Mouse (Mus musculus): ENCODE results near the gene Asb11. TPM values are rescaled to one million over a fixed set of nuclear protein-coding genes. Genes with fewer than 3 reads are reported as not detected.

Asb11 gene
- total RNA-seq, 1 experiment from 2014 or later = not detected

DNA sequence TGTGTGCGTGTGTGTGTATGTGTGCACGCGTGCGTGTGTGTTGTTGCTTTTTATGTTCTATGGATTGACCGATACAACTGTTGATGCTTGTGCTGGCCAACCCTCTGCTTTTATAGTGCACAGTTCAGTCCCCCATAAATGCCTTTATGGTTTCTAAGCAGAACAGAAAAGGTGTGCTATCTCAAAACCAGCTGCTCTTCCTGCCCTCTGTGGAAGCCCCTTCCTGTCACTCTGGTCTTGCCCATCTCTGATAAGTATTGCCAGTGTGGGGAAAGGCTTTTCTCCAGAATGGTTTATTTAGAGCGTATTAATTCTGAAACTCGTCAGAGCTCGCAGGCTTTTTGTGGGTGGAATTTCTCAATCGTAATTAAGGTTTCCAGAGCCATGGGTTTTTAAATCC, 4.1 kb upstream of the Asb11 start:
- no peak for ATAC-seq (replicated peaks in 1 of 2; ENCODE audit: insufficient read depth in 1 of 2, low FRiP score in 2 of 2, low TSS enrichment in 1 of 2, low read depth in 1 of 2, poor library complexity in 2 of 2, severe bottlenecking in 2 of 2)

DNA sequence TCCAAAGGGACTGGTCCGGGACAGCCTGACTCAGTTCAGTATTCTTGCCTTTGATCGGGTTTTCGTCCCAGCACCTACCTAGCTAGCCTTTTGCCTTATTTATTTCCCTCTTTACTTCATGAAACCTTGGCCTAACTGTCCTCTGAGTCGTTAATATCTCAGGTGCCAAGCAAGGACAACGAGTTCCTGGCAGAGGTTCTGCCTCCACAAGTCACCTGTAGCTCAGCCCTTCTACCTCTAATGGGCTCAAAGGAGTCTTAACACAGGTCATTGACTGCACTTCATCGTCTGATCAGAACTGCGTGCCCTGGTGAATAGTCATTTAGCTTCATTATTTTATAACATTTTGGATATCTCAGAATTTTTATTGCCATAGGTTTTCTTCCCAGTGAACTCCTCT, 2.7 kb downstream of the Asb11 start:
- no peak for ATAC-seq (replicated peaks in 1 of 2; ENCODE audit: insufficient read depth in 1 of 2, low FRiP score in 2 of 2, low TSS enrichment in 1 of 2, low read depth in 1 of 2, poor library complexity in 2 of 2, severe bottlenecking in 2 of 2)

DNA sequence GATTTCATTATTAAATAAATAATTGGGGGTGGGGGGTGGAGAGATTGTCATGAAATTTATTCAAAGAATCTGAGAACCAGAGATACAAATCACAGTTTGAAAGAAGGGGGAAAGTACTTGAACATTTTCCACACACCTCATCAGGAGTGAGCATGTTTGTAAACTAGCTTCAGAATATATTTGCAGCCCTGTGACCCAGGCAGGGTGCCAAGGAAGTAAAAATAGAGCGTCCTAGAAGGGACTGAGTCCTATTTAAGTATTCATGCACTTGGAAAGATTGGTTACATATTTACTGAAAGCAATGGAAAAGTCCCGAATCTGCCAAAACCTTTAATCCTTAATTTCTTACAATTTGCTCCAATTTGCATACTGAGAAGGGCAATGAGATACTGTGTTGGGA, 3.3 kb downstream of the Asb11 start:
- ATAC-seq (replicated peaks in 1 of 2; ENCODE audit: insufficient read depth in 1 of 2, low FRiP score in 2 of 2, low TSS enrichment in 1 of 2, low read depth in 1 of 2, poor library complexity in 2 of 2, severe bottlenecking in 2 of 2) = no peak

GRCm38 (mm10) chrX:164440703-164441102, 3.9 kb downstream of the Asb11 start:
- no peak for ATAC-seq (replicated peaks in 1 of 2; ENCODE audit: insufficient read depth in 1 of 2, low FRiP score in 2 of 2, low TSS enrichment in 1 of 2, low read depth in 1 of 2, poor library complexity in 2 of 2, severe bottlenecking in 2 of 2)

- no peak for ATAC-seq (replicated peaks in 1 of 2; ENCODE audit: insufficient read depth in 1 of 2, low FRiP score in 2 of 2, low TSS enrichment in 1 of 2, low read depth in 1 of 2, poor library complexity in 2 of 2, severe bottlenecking in 2 of 2)
Measured at GRCm38 (mm10) chrX:164441306-164441705, 4.5 kb downstream of the Asb11 start.

GRCm38 (mm10) chrX:164445601-164446000, 8.8 kb downstream of the Asb11 start:
- no peak for ATAC-seq (replicated peaks in 1 of 2; ENCODE audit: insufficient read depth in 1 of 2, low FRiP score in 2 of 2, low TSS enrichment in 1 of 2, low read depth in 1 of 2, poor library complexity in 2 of 2, severe bottlenecking in 2 of 2)

- ATAC-seq (replicated peaks in 1 of 2; ENCODE audit: insufficient read depth in 1 of 2, low FRiP score in 2 of 2, low TSS enrichment in 1 of 2, low read depth in 1 of 2, poor library complexity in 2 of 2, severe bottlenecking in 2 of 2) = no peak
Measured at GRCm38 (mm10) chrX:164446106-164446551, 9.3 kb downstream of the Asb11 start.

DNA sequence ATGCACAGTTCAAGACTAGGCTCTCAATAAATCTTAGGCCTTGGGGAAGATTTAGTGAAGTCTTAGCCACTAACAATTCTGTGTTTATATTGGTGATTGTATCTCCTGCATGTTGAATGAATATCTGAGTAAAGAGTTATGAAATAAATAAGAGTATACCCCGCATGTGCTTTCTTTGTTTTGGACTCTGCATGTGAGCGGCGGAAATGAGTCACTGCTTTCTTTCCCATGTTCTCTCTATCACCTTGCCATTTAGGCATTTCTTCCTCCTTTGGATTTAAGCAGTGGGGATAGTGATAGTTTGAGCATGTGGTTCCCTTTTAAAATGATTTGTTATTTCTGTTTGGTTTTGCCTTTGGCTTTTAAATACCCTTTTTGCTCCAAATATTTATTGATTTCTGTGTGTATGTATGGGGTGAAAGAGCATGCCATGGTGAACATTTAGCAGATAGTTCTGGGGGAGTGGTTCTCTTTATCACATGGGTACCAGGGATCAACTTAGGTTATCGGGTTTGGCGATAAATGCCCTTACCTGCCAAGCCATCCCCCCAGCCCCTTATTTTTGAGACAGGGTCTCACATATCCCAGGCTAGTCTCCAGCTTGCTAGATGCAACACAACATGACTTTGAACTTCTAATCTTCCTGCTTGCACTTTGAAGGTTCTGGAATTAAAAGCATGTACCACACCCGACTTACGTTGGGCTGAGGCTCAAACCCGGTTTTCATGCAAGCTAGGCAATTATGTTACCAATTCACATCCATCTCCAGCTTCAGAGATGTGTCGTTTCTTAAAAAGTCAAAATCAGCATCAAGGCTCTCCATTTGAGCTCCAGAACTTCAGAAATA, 10.3 kb downstream of the Asb11 start:
- ATAC-seq (replicated peaks in 1 of 2; ENCODE audit: insufficient read depth in 1 of 2, low FRiP score in 2 of 2, low TSS enrichment in 1 of 2, low read depth in 1 of 2, poor library complexity in 2 of 2, severe bottlenecking in 2 of 2) = no peak

- ATAC-seq (replicated peaks in 1 of 2; ENCODE audit: insufficient read depth in 1 of 2, low FRiP score in 2 of 2, low TSS enrichment in 1 of 2, low read depth in 1 of 2, poor library complexity in 2 of 2, severe bottlenecking in 2 of 2) = no peak
Measured at GRCm38 (mm10) chrX:164447682-164448071, 10.9 kb downstream of the Asb11 start.

GRCm38 (mm10) chrX:164449201-164449600, 12.4 kb downstream of the Asb11 start:
- no peak; a peak in 1 of 4 replicates for ATAC-seq (replicated peaks in 1 of 2; ENCODE audit: insufficient read depth in 1 of 2, low FRiP score in 2 of 2, low TSS enrichment in 1 of 2, low read depth in 1 of 2, poor library complexity in 2 of 2, severe bottlenecking in 2 of 2)

DNA sequence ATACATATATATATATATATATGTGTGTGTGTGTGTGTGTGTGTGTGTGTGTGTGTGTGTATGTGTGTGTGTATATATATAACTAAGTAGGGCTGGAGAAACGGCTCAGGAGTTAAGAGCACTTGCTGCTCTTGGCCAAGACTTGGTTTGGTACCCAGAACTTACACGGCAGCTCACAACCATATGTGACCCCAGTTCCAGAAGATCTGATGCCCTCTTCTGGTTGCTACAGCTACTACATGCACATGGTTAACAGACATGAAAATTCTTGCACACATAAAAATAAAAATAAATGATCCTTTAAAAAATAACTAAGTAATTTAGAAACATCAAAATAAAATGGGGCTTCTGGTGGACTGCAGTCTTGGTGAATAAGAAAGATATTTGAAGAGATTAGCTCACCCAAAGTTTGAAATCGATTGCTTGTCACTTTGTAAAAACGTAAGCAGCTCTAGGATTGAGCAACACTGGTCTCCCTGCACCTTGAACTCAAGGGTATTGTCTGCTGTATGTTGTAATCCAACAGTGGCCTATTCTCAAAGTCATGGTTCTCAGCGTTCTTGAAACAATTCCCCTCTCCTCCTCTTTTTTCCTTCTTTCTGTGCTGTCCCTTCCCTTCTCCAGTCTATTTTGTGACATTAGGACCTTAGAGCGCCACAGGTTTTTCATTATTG, 22.5 kb downstream of the Asb11 start:
- no peak for ATAC-seq (replicated peaks in 1 of 2; ENCODE audit: insufficient read depth in 1 of 2, low FRiP score in 2 of 2, low TSS enrichment in 1 of 2, low read depth in 1 of 2, poor library complexity in 2 of 2, severe bottlenecking in 2 of 2)

DNA sequence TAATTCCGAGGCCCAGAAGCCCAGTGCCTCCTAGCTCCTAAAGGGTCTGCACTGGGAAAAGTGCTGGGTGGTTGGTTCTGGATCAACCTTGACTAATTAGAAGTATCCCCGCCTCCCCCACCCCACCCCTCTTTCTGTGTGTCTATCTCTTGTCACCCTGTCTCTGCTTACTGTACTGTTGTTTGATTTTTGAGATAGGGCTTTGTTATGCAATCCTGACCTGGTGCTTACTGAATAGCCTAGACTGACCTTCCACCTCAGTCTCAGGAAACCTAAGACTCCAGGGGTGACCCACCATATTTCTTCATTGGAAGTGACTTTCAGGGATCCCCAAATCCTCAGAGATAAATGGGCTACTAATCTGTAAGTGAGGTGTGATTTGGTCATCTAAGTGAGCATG, 65.5 kb downstream of the Asb11 start:
- ATAC-seq (replicated peaks in 1 of 2; ENCODE audit: insufficient read depth in 1 of 2, low FRiP score in 2 of 2, low TSS enrichment in 1 of 2, low read depth in 1 of 2, poor library complexity in 2 of 2, severe bottlenecking in 2 of 2) = no peak

GRCm38 (mm10) chrX:164505709-164506498, 69.1 kb downstream of the Asb11 start, which contains the start of gene Asb9:
Asb9 (plus strand) TSS chrX:164506327.
- ATAC-seq (replicated peaks in 1 of 2; ENCODE audit: insufficient read depth in 1 of 2, low FRiP score in 2 of 2, low TSS enrichment in 1 of 2, low read depth in 1 of 2, poor library complexity in 2 of 2, severe bottlenecking in 2 of 2) = no peak

DNA sequence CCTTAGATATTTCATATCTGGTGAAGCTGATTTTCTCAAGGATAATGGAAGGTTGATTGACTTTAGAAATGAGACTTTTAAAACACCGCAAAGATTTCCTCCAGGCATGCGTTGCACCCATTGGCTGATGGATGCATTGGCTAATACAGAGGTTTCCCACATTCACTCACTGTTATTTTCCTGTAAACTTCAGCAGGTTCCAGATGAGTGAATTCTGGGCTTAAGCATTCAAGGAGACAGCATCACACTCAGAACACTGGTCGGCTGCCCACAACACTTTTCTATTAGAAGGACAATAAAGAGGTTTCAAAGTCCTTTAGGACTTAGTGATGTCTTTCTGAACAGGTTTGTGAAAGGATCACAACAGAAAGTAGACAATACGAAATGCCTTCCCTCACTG, 70.3 kb downstream of the Asb11 start:
- ATAC-seq (replicated peaks in 1 of 2; ENCODE audit: insufficient read depth in 1 of 2, low FRiP score in 2 of 2, low TSS enrichment in 1 of 2, low read depth in 1 of 2, poor library complexity in 2 of 2, severe bottlenecking in 2 of 2) = no peak

GRCm38 (mm10) chrX:164508728-164509127, 71.9 kb downstream of the Asb11 start:
- no peak for ATAC-seq (replicated peaks in 1 of 2; ENCODE audit: insufficient read depth in 1 of 2, low FRiP score in 2 of 2, low TSS enrichment in 1 of 2, low read depth in 1 of 2, poor library complexity in 2 of 2, severe bottlenecking in 2 of 2)
